Mouse (Mus musculus) heart, postnatal 4 days (tissue): ENCODE measurements around the gene Uba5. TPM values are rescaled to one million over a fixed set of nuclear protein-coding genes. Genes with fewer than 3 reads are reported as not detected.

Experiments used
- DNase-seq: peaks from one replicate; pipeline ENCODE4 v3.0.0; 2021
- total RNA-seq, 2 experiments: library from RNA; stranded (reverse); gene quantifications; 2 replicates each; pipeline ENCODE4 v1.2.3; 2021

Uba5 gene
- 10 to 100 TPM; 27.5 to 27.7 TPM for total RNA-seq

DNA sequence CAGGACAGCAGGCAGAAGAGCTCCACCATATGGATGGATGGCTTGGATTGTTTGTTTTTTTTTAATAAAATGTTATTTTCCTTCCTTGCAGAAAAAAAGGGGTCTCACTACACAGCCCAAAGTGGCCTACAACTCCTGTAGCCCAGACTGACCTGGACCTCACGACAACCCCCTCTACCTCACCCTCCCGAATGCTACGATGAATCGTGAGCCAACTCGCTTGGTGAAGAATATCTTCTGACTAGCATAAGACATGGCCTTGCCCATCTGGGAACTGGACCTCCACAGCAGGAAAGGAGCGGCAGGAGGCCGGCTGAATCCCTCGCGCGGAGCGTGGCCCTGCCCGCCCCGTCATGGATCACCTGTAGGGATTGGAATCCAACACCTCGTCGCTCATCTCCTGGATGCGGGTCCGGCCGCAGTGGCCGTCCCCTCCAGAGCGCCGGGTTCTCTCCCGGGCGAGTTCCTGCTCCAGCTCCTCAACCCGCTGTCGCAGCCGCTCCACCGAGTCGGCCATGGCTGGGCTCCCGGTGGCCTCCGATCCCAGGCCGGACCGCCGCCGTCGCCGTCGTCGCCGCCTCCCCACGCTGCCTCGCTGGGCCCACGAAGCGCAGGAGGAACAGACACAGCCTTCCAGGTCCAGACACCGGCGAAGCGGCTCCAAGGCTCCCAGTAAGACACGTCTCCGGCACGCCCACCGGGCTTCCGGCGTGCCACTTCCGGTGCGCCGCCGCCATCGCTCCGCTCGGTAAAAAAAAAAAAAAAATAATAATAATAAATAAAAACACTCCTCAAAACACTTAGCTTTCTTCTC is at the start of gene Uba5:
TSS of gene Uba5 (minus strand) at position 705 of the 814 bp plus-strand sequence.
- peak; percentile 80 for DNase-seq

DNA sequence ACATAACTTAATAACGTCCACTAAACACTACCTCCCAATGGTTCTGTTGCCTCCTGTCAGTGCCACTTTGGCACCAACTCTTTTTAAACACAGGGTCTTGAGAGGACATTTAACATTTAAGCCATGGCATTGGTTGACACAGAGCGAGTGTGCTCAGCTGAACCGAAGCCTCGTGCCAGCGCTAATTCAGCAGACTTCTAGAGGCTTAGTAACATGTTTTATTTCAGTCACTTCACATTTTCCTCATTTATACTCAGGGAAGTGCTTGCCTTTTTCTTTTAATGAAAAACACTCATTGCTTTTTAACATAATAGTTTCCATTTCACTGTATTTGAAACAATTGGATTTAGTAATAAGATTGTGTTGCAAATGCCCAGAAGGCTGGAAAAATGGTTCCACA is 46.2 kb upstream of the Uba5 start:
- DNase-seq = no peak

DNA sequence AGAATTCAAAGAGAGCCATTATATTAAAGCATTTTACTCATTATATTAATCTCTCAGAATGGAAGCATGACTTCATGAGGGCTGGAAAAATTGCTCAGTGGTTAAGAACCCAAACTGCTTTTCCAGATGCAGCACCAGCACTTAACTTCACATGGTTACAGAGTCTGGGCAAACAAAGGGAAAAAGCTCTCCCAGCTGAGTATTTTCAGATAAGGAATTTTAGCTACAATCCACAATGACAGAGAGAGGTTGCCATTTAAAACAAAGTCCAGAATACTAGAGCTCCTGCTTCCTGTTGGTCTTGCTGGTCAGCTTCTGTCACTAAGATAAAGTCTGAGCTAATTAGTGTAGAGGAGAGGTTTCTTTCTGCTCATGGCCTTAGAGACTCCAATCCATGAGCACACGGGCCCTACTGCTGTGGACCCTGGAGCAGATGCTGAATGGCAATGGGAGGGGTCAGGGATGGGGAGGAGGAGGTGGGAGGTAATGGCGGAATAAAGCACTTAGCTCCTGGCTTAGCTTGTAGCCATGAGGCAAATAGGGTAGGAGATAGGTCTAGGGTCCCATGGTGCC is 45.7 kb upstream of the Uba5 start:
- no peak for DNase-seq

DNA sequence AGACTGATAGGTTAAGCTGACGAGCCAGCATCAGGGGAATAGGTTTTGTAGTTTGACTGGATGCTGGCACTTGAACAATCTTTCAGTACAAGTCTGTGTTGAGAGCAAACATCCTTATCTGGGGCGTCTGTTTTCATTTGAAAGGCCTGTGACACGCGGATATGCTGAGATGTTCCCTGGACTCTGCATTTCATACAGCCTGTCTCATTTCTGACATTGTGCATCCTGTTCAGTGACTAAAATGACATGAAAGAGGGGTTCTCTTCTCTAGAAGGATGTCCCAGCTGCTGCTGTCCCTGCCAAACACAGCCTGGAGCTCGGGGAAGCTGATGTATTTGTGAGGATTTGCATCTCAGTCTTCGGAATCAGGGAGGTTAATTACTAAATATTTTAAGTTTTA is 44.5 kb upstream of the Uba5 start:
- DNase-seq = no peak

DNA sequence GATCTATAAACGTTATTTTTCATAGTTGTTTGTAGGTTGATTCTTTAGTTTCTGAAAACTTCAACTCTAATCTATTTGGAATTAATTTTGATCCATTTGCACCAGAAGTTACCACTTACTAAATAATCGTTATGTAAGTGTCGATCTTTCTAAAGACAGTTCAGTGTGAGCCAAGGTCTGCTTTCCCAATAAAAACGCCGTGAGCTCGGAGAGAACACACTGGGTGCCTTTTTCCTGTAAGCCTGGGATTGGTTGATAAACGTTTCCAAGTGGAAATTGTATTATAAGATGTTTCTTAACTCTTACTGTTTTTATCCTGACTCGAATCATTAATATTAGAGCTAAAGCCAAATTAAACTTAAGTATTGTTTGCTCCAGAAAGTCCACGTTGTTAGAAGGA is 44.0 kb upstream of the Uba5 start:
- DNase-seq = no peak

DNA sequence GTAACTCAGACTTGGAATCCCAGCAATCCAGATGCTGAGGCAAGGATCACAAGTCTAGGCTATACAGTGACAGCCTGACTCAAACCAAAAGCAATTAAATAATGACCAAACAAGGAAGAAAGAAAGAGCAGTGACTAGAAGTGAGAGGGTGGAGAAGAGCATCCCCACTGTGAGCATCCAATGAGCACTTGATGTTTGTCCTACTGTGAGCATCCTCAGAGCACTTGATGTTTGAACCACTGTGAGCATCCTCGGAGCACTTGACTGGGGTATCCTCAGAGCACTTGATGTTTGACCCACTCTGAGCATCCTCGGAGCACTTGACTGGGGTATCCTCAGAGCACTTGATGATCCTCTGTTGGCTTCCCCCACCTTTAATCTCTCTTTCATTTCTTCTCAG is 42.1 kb upstream of the Uba5 start:
- no peak for DNase-seq

DNA sequence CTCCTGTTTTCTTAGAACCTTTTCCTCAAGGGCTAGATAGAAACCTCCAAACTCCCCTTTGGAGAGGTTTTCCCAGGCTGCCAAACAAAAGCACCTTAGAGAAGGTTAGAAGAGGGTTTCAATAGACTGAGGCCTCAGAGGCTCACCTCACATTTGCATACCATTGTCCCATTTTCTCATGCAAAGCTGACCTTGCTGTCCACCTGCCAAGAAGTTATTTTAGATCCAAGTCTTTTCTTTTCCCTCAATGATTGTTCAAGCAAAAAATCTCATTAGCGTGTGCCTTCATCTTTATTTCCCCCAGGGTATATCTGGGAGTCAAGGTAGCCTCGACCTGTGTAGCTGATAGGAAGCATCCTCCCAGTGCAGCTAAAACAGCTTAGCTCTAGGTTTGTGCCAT is 40.0 kb upstream of the Uba5 start:
- DNase-seq = no peak

DNA sequence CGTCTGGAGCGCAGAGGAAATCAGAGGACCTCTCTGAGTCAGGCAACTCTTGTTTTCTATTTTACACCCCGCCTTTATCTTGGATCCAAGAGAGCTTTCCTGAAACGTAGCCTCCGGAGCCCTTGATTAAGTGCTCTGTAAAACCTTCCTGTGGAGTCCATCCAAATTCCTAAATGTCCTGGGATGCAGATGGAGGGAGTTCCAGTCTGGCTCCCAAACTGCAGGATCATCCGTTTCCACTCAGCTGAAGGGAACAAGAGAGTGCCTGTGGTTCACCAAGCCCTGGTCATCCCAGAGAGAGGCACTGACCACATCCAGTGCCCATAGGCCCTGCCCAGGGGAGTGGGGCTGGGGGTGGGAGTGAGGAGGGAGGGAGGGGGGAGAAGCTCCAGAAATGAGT is 39.4 kb upstream of the Uba5 start:
- peak; percentile 17 for DNase-seq

DNA sequence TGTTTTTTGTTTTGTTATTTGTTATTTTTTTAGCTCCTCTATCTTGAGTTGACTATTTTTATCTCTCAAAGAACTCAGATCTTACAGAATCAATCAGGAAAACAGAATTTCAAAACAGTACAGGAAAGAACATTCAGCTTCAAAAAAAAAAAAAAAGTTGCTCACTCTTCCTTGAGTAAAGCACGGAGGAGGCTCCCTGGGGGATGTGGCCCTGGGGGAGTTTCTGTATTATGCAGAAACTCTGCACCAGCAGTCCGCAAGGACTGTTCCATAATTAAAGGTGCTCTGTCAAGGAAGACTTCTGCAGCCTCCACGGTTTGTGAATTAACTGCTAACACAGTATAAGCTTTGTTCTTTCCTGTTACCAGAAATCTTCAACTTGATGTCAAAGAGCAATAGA is 38.5 kb upstream of the Uba5 start:
- DNase-seq = no peak

DNA sequence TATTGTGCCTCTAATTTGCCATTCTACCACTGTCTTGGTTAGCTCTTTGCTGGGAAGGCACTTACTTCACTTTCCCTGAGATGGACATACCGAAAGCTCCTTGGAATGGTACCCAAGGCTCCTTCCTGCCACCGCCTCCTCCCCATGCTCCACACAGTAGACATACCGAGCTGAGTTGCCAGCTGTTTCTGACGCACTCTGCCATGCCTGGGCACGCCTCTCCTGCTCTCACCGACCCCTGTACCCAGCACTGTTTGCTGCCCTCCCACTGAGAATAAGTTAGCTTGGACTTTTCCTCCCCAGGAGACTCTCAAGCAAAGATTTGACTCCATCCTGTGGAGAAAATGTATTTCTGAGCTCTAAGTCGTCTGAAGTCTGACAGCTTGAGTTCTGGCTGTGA is 37.9 kb upstream of the Uba5 start:
- no peak for DNase-seq

DNA sequence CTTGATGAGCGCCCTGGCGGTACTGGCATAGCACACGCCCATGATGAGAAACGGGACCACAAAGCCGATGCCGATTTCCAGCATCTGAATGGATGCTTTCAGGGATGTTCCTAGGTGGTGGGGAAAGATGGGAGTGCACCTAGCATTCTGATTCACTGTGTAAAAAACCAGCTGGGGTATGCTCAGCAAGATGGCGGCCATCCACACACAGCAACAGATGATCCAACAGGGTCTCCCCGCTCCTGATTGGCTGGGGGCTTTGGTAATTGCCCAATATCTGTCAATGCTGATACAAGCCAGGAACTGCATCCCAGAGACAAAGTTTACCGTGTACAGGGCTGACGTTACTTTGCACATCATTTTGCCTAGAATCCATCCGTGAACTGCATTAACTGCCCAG is 36.1 kb upstream of the Uba5 start:
- DNase-seq = no peak

DNA sequence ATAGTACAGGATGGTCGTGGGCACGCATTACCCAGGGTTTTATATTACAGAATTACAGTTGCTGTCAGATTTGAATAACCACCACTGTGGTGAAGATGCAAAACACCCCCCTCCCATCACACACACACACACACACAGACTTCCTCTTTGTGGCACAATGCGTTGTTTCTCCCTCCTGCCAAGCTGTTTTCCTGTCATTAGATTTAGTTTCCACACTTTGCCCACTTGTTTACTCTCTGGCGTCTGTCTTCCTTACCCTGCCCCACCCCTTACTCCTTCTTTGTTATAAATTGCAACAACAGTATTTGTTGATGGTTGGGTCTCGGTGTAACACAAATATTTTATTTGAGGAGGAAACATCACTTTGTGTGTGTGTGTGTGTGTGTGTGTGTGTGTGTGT is 35.3 kb upstream of the Uba5 start:
- no peak for DNase-seq

DNA sequence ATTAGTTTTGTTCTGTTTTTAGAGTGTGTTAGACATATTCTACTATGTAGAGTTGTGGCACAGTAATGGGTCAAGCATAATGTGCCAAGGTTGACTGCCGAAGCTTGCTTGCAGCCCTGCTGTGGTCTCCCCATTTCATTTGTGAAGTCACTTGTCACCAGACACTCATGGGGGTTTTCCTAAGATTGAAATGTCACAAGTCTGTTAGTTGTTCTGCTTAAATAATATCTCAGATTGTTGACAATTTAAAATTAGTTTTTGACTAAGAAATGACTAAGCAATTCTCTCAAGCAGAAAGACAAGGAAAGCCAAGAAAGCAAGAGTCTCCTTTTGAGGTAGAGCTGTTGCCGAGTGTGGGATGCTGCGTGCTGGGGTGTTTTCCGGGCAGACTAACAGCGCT is 30.0 kb upstream of the Uba5 start:
- no peak for DNase-seq

DNA sequence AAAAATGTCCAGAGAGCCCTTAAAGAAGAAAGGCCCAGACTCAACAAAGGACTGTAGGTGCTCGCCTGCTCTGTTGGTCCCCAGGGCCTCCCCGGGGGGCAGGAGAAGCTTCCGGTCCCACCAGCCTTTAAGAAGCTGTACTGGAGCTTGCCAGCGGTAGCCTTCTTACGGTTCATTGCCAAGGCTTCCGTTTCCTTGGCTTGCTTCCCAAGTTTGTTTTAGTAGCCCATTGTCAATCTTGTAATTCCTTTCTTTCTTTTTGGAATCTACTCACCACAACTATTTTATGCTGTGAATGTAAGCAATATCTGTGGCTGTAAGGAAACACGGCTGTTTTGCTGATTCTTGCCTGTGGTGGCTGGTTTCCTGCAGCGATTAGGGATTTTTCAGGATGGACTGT is 25.6 kb upstream of the Uba5 start:
- DNase-seq = peak; percentile 51

DNA sequence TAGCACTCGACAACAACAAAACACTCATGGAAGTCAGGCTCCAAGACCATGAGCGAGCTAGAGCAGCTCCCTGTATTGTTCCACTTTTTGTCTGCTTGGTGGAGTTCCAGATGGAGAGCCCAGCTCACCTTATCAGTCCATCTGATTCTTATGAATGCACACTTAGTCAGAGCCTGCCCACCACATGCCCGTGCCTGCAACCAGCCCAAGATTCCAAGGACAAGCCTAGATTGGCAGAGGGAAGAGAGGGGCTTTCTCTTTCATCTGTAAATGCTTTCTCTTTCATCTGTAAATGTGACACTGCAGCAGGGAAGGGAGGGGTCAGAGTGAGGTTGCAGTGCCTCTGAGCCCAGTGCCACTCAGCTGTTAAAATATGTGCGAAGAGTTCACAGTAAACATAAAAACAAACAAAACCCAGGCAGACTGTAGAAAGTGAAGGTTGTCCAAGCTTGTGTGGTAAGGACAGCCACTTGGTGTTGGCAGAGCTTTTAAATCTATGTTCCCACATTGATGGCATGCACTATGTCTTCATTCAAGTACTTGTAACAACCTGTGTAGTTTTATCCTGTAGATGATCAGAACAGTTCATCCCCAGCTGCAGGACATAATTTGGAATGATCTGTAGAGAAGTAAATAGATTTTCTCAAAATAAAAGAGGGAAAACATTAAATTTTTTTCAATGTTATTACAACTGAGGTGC is 22.9 kb upstream of the Uba5 start:
- no peak for DNase-seq

DNA sequence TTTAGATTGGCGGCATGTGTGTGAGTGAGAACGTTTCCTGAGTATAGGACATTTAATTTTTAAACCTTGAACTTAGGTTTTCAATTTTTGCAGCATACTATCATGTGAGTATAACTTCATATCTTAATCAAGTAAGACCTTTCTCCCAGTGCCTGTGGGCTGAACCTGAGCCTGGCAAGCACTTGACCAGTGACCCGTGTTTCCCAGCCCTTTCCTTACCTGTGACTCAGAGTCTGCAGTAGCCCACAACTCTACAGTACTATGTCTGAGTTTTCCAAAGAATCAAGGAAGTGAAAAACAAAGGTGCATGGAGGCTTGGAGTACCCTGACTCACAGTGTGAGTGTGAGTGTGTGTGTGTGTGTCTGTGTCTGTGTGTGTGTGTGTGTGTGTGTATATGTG is 17.1 kb upstream of the Uba5 start:
- DNase-seq = no peak

DNA sequence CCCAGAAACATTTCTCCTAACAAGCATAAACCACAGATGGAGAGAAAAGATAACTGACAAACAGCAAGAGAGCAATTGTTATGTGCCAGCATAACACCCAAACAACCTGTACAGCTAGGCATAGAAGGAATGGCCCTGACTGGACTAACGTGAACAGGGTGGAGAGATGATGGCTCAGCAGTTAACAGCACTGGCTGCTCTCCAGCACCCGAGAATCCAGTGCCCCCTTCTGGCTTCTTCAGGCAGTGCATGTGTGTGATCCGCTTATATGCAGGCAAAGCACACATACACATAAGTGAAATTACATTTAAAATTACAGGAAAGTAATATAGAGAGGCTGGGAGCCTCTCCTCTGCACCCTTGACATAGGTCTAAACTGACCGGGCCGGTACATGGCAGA is 16.4 kb upstream of the Uba5 start:
- DNase-seq = peak; percentile 53

DNA sequence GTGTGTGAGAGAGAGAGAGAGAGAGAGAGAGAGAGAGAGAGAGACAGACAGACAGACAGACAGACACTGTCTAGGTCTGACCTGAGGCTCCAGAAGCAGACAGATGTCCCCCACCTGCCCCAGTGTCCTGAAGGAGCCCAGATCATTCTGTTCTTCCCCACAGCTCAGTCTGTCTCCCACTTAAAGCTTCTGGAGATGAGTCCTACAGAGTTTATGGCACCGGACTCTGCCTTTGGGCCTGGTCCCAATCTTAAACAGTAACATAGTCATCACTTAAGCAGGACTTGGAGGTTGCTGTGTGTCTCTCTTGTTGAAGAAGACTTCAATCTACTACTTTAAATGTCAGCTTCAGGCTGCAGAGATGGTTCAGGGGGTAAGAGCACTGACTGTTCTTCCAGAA is 15.8 kb upstream of the Uba5 start:
- no peak for DNase-seq

DNA sequence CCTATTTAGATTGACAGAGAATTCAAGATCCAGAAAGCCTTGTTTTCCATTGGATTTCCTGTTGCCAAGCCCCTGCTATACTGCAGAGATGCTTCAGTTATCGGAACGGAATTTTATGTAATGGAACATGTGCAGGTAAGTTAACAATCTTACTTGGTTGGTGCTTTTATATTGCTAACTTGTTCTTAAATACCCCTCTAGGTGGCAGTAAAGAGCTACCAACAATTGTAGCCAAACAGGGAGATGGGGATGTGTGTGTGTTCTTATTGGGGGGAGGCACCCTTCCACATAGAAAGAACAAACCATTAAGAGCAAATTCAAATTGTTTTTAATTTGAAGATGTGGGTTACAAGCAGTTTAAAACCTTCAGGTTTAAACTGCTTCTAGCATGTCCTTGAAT is 12.9 kb upstream of the Uba5 start:
- no peak for DNase-seq

DNA sequence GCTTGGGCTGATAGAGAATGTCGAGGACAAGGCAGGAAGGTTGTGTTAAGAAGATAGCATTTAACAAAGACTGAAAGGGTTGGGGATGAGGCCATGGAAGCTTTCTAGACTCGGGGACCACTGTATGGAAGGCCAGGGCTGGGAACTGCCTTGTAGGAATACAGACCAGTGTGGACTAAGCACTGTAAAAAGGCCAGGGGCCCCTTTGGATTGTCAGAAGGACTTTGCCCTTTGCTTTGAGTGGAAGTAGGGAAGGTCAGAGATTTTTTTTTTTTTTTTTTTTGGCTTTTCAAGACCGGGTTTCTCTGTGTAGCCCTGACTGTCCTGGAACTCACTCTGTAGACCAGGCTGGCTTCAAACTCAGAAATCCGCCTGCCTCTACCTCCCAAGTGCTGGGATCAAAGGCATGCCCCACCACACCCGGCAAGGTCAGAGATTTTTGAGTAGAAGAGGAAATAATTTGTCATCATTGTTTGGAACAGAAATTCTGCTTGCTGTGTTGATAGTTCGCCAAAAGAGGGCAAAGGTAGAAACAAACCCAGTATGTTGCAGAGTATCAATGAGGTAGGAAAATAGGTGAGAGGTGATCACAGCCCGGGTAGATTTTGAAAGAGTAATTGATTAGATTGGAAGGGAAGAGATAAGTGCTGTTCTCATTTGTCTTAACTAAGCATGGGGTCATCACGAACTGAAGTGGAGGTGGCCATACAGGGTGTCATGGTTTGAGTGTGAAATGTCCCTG is 8.1 kb upstream of the Uba5 start:
- no peak for DNase-seq

DNA sequence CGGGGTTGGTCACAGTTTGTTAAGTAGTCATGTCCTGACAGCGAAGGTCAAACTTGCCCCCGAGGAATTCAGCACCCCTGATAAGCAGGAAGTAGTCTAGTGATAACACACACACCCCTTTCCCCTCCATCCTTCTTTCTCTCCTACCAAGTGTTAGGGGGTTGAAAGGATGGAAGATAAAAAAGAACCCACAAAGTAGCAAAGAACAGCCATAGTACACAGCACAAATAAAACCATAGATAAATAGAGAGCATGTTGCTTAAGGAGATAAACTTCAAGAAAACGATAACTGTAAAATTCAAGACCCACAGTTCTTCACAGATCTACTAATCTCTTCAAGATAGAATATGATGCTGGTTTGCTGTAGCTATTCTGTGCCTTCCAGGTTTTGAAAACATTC is 7.3 kb upstream of the Uba5 start:
- DNase-seq = no peak

DNA sequence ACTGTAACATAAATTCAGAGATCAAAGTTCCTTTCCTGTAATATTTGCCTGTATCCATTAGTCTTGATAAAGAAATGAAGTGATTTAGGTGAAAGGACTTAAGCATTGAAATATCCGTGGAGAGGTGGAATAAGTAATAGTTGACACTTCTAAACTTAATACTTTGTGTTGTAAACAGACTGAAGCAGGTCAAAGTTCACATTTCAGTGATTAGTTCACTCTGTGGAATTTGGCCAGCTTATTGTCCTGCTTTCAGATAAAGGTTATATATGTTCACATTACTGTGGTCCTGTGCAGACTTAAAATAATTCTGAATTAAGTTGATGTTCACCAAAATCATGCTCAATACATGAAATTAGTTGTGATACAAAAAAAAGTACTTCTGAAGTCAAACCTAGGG is 1.6 kb upstream of the Uba5 start:
- no peak for DNase-seq

DNA sequence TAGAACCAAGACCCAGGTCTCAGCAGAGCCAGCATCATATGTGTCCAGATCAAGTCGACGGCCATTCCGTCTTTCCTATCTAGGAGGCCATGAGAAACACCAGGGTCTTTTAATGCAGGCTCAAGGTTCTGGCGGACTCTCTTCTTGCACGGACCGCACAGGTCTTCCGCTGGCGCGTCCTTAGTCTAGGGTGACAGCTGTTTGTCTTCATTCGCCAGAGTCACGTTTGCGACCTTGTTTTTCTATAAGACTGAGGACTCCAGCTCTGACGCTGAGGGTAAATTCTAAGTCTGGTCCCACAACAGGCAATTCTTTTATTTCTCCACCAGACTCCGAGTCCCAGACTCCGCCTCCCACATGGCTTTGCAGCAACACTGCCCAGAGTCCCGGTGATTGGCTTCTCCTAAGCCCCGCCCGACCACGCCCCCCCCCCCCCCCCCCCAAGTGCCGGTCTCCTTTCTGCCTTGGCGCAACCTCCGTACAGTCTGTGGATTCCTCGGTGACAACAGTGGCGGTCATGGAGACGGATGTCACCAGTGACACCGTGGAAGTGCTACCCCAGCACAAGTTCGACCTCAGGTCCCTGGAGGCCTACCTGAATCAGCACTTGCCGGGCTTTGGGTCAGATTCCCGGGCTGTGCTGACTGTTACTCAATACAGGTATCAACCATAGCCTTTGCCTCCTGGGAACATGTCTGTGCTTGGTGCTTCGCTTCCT is 469 bp upstream of the Uba5 start, which contains the start of gene Acad11:
TSS of gene Acad11 (plus strand) at position 134 of the 718 bp plus-strand sequence.
- peak; percentile 88 for DNase-seq
